Mouse (Mus musculus): Measurements from ENCODE around the gene Il11ra1. TPM values are rescaled to one million over a fixed set of nuclear protein-coding genes. Genes with fewer than 3 reads are reported as not detected.

The Il11ra1 gene
- polyA plus RNA-seq, 1 experiment from 2014 or later = 36.0 TPM

GRCm38 (mm10) chr4:41731052-41731765 is 31.4 kb downstream of the Il11ra1 start, which contains the start of gene Arid3c:
Arid3c (minus strand) TSS chr4:41731142.
- no peaks in the 10 kb centered on the region for H3K9me3 ChIP-seq (replicated peaks)
- H3K4me3 ChIP-seq (replicated peaks) = peak within 1 kb of the TSS; percentile 29
- H3K36me3 ChIP-seq (replicated peaks) = no peaks in the 10 kb centered on the region
- no peak for ATAC-seq (ENCODE audit: insufficient read depth)
- peak within 1 kb of the TSS; percentile 58 for H3K4me2 ChIP-seq
- peaks cover 82% of the 10 kb centered on the region for H3K27me3 ChIP-seq
- no peak within 1 kb of the TSS for H3K27ac ChIP-seq (replicated peaks)
- WGBS (ENCODE audit: insufficient replicate concordance) = 1% methylated on average over 50 of the region's 50 CpGs
- no peak within 1 kb of the TSS for H3K9ac ChIP-seq
- 0 out of 2 replicates have a peak, but pooled peaks cover 9% of the 10 kb centered on the region for H3K4me1 ChIP-seq (replicated peaks)

DNA sequence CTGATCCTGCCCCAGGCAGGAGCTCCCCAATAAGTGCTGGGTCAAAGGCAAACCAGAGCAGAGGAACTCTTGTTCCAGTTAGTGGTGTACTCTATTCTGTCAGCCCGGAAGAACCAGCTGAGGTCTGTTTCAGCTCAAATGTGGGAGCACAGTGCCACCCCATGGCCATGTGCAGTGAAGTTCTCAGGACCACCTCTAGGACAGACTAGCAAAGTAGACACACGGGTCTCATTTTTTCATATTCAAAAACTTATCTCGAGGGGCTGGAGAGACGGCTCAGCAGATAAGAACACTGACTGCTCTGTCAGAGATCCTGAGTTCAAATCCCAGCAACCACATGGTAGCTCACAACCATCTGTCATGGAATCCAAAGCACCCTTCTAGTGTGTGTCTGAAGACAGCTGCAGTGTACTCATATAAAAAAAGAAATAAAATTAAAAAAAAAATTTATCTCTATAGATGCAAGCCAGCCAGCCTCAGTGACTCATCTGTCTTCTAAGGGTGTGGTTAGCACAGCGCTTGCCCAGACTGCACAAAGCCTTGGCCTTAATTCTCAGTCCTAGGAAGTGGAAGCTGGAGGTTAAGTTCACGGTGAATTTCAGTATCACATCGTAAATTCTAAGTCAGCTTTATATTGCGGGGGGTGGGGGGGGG is 37.9 kb downstream of the Il11ra1 start:
- Histone ChIP-seq H3K9me3 (replicated peaks) (no peaks in the 10 kb centered on the region), H3K36me3 (replicated peaks) (0 out of 2 replicates have a peak, but pooled peaks cover 5% of the 10 kb centered on the region), H3K4me1 (replicated peaks) (peaks cover 27% of the 10 kb centered on the region), H3K9ac (no peak overlapping the region), H3K27me3 (peaks cover 21% of the 10 kb centered on the region), H3K4me2 (no peak overlapping the region), H3K27ac (replicated peaks) (no peak overlapping the region), H3K4me3 (replicated peaks) (no peak overlapping the region)
- WGBS (ENCODE audit: insufficient replicate concordance) = 29% methylated on average over 8 of the region's 8 CpGs
- no peak for ATAC-seq (ENCODE audit: insufficient read depth)

- Histone ChIP-seq H3K9ac (no peak overlapping the region), H3K4me2 (no peak overlapping the region), H3K4me1 (replicated peaks) (peaks cover 27% of the 10 kb centered on the region), H3K9me3 (replicated peaks) (no peaks in the 10 kb centered on the region), H3K36me3 (replicated peaks) (0 out of 2 replicates have a peak, but pooled peaks cover 5% of the 10 kb centered on the region), H3K27me3 (peaks cover 16% of the 10 kb centered on the region), H3K4me3 (replicated peaks) (no peak overlapping the region), H3K27ac (replicated peaks) (no peak overlapping the region)
- no peak for ATAC-seq (ENCODE audit: insufficient read depth)
- WGBS (ENCODE audit: insufficient replicate concordance) = 64% methylated on average over 1 of the region's 1 CpGs
Observed at GRCm38 (mm10) chr4:41738256-41738603, 38.4 kb downstream of the Il11ra1 start.

DNA sequence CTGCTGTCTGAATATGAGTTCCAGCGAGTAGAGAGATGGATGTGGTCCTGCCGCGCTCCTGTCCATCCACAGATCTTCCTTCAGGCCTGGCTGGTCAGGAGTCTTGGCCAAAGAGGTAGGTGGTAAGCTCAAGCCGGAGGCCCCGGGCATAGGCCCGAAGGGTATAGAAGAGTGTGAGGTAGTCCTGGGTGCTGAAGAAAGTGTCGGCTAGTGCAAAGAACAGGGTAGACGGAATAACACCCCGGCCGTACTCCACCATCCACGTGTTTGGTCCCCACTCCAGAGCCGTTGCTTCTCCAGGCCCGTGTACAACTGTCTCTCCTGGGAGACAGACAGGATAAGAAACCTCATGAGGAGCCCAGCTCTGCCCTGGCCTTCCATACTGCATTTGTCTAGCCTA is 39.5 kb downstream of the Il11ra1 start:
- H3K36me3 ChIP-seq (replicated peaks) = 0 out of 2 replicates have a peak, but pooled peaks cover 5% of the 10 kb centered on the region
- H3K9me3 ChIP-seq (replicated peaks) = no peaks in the 10 kb centered on the region
- 84% methylated on average over 13 of the region's 13 CpGs for WGBS (ENCODE audit: insufficient replicate concordance)
- no peak overlapping the region for H3K27ac ChIP-seq (replicated peaks)
- no peak overlapping the region for H3K4me2 ChIP-seq
- ATAC-seq (ENCODE audit: insufficient read depth) = no peak
- H3K4me1 ChIP-seq (replicated peaks) = peaks cover 27% of the 10 kb centered on the region
- H3K4me3 ChIP-seq (replicated peaks) = no peak overlapping the region
- peaks cover 7% of the 10 kb centered on the region for H3K27me3 ChIP-seq
- H3K9ac ChIP-seq = no peak overlapping the region

- Histone ChIP-seq H3K36me3 (replicated peaks) (0 out of 2 replicates have a peak, but pooled peaks cover 5% of the 10 kb centered on the region), H3K4me3 (replicated peaks) (peak overlapping the region; percentile 68), H3K9me3 (replicated peaks) (no peaks in the 10 kb centered on the region), H3K27me3 (no peaks in the 10 kb centered on the region), H3K4me1 (replicated peaks) (peaks cover 27% of the 10 kb centered on the region), H3K4me2 (peak overlapping the region; percentile 91), H3K27ac (replicated peaks) (peak overlapping the region; percentile 78), H3K9ac (peak overlapping the region; percentile 68)
- peak; percentile 83 for ATAC-seq (ENCODE audit: insufficient read depth)
- WGBS (ENCODE audit: insufficient replicate concordance) = under 1% methylated on average over 48 of the region's 48 CpGs
Observed at GRCm38 (mm10) chr4:41740380-41741157, 40.8 kb downstream of the Il11ra1 start.

GRCm38 (mm10) chr4:41741158-41741560 is 41.4 kb downstream of the Il11ra1 start:
- peak overlapping the region; percentile 78 for H3K27ac ChIP-seq (replicated peaks)

DNA sequence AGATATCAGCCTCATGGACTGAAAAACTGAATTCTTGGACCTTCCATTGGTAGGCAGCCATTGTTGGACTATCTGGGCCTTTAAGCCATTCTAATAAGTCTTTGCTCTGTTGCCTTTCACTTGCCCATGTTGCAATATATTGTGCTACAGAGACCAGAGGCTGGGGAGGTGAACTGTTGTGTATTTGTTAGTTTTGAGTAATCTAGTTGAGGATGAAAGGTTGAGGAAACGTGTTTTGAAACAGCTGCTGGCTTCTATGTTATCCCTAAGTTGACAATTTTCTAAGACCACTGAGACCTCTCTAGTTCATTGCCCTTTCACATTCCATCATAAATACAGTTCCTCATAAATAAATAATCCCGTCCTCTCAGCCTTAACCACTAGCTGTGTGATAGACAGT is 44.3 kb downstream of the Il11ra1 start:
- Histone ChIP-seq H3K4me1 (replicated peaks) (peaks cover 27% of the 10 kb centered on the region), H3K36me3 (replicated peaks) (no peaks in the 10 kb centered on the region), H3K27ac (replicated peaks) (no peak overlapping the region), H3K4me3 (replicated peaks) (no peak overlapping the region), H3K9me3 (replicated peaks) (0 out of 2 replicates have a peak, but pooled peaks cover 5% of the 10 kb centered on the region), H3K27me3 (no peaks in the 10 kb centered on the region), H3K4me2 (no peak overlapping the region), H3K9ac (no peak overlapping the region)
- WGBS (ENCODE audit: insufficient replicate concordance) = 51% methylated on average over 2 of the region's 2 CpGs
- ATAC-seq (ENCODE audit: insufficient read depth) = no peak

More at GRCm38 (mm10) chr4:41741158-41741560, 41.4 kb downstream of the Il11ra1 start:
- 0 out of 2 replicates have a peak, but pooled peaks cover 5% of the 10 kb centered on the region for H3K36me3 ChIP-seq (replicated peaks)
- peak overlapping the region; percentile 91 for H3K4me2 ChIP-seq
- 0 out of 2 replicates have a peak, but pooled peaks cover under 1% of the 10 kb centered on the region for H3K9me3 ChIP-seq (replicated peaks)
- peaks cover 27% of the 10 kb centered on the region for H3K4me1 ChIP-seq (replicated peaks)
- peak overlapping the region; percentile 68 for H3K9ac ChIP-seq
- peak; percentile 91 for ATAC-seq (ENCODE audit: insufficient read depth)
- under 1% methylated on average over 27 of the region's 27 CpGs for WGBS (ENCODE audit: insufficient replicate concordance)
- H3K27me3 ChIP-seq = no peaks in the 10 kb centered on the region
- peak overlapping the region; percentile 68 for H3K4me3 ChIP-seq (replicated peaks)

DNA sequence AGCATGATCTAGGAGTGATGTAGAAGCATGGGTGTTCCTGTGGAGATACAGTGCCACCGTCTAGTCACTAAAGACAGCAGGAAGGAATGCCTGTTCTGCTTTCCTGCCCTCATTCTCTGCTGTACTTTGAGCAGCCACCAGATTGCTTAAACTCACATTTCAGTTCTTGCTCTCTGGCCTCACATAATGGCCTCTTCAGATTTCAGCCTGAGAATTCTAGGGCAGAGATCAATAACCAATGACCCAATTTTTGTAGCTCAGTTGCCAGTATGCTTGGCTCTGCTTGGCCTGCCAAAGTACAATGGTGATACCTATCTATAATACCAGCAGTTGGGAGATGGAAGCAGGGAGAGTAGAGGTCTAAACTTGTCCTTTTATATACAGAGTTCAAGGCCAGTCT is 45.2 kb downstream of the Il11ra1 start:
- Histone ChIP-seq H3K4me3 (replicated peaks) (no peak overlapping the region), H3K27me3 (no peaks in the 10 kb centered on the region), H3K9me3 (replicated peaks) (0 out of 2 replicates have a peak, but pooled peaks cover 5% of the 10 kb centered on the region), H3K4me1 (replicated peaks) (peaks cover 18% of the 10 kb centered on the region), H3K27ac (replicated peaks) (no peak overlapping the region), H3K36me3 (replicated peaks) (no peaks in the 10 kb centered on the region), H3K4me2 (no peak overlapping the region), H3K9ac (no peak overlapping the region)
- 53% methylated on average over 1 of the region's 1 CpGs for WGBS (ENCODE audit: insufficient replicate concordance)
- ATAC-seq (ENCODE audit: insufficient read depth) = no peak

DNA sequence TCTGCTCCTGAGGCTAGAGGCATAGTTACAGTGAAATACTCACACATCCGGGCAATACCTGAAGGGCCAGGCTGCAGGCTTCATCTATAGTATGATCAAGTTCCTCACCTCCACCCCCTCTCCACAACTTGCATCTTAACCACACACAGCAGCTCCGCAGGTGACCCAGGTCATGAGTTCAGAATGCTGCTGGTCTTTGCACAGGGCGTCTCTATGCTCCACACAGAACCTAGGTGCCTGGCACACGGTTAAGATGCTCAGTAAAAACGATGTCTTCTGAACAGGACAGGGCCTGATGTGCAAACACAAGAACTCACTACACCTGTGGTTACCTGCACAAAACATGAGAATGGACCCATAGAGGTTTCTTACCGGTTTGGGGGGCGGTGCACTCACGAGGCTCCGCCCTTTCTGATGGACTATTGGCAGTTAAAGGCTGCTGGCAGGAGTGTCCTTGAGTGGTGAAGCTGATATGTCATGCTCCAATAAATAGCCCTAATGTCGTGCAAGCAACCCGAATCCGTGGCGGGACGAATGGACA is 55.1 kb downstream of the Il11ra1 start, which contains the start of gene Galt:
TSS of gene Galt (plus strand) at position 432 of the 541 bp plus-strand sequence.
- H3K9ac ChIP-seq = peak within 1 kb of the TSS; percentile 75
- ATAC-seq (ENCODE audit: insufficient read depth) = peak; percentile 62
- WGBS (ENCODE audit: insufficient replicate concordance) = 16% methylated on average over 14 of the region's 14 CpGs

DNA sequence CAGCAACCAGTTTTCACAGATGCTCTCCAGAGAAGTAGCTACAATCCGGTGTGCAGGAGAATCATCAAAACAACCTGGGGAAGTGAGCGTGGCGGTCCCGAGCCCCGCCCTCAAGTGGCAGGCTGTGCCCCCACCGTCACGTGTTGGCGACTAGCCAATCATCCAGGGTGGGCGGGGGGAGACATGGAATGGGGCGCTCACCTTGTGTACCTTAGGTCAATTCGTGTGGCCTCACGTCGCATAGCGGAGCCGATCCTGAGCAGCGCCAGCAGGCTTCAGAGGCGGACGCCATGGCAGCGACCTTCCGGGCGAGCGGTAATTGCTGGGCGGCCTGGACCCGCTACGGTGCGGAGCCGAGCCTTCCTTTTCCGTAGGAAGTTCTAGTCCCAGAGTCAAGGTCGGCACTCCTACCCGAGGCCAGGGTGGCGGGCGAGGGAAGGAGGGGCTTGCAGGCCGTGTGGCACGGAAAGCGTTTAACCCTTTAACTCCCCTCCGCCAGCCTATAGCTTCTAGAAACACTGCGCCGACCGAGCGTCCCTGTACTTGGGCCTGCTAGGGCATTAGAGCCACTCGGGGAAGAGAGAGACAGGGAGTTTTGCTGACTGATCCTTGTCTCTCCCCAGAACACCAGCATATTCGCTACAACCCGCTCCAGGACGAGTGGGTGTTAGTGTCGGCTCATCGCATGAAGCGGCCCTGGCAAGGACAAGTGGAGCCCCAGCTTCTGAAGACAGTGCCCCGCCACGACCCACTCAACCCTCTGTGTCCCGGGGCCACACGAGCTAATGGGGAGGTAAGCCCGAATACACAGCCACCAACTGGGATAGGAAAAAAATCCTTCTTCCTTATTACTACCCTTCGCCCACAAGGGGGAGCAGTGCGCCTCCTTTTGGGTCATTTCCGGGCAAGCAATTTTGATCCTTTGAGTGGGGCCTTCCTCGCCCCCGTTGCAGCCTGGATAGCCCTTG is 55.8 kb downstream of the Il11ra1 start, which contains the start of gene Sigmar1:
TSS of gene Sigmar1 (minus strand) at position 820 of the 968 bp plus-strand sequence.
- Histone ChIP-seq H3K27me3 (no peaks in the 10 kb centered on the region), H3K27ac (replicated peaks) (peak within 1 kb of the TSS; percentile 90), H3K4me1 (replicated peaks) (peaks cover 49% of the 10 kb centered on the region), H3K9ac (peak within 1 kb of the TSS; percentile 75), H3K36me3 (replicated peaks) (peaks cover 24% of the 10 kb centered on the region), H3K9me3 (replicated peaks) (no peaks in the 10 kb centered on the region), H3K4me3 (replicated peaks) (peak within 1 kb of the TSS; percentile 80), H3K4me2 (peak within 1 kb of the TSS; percentile 94)
- WGBS (ENCODE audit: insufficient replicate concordance) = under 1% methylated on average over 57 of the region's 57 CpGs
- peak; percentile 75 for ATAC-seq (ENCODE audit: insufficient read depth)

More for the DNA sequence above, 55.1 kb downstream of the Il11ra1 start, which contains the start of gene Galt:
- Histone ChIP-seq H3K27me3 (no peaks in the 10 kb centered on the region), H3K27ac (replicated peaks) (peak within 1 kb of the TSS; percentile 90), H3K4me2 (peak within 1 kb of the TSS; percentile 94), H3K36me3 (replicated peaks) (peaks cover 24% of the 10 kb centered on the region), H3K4me3 (replicated peaks) (peak within 1 kb of the TSS; percentile 80), H3K4me1 (replicated peaks) (peaks cover 41% of the 10 kb centered on the region), H3K9me3 (replicated peaks) (no peaks in the 10 kb centered on the region)
